Mouse (Mus musculus): Measurements from ENCODE around the gene Ms4a4a. TPM values are rescaled to one million over a fixed set of nuclear protein-coding genes. Genes with fewer than 3 reads are reported as not detected.
"Not testable (repeated sequence)": the region's sequence is repeated elsewhere in the genome, so short reads cannot be mapped to it uniquely, and the experiment has no call there.

Ms4a4a gene
- polyA plus RNA-seq (2015; fragmentation: Nextera tagmentation; extraction: Ambion mirVana): 5.0 and 8.1 TPM in 2 replicates

DNA sequence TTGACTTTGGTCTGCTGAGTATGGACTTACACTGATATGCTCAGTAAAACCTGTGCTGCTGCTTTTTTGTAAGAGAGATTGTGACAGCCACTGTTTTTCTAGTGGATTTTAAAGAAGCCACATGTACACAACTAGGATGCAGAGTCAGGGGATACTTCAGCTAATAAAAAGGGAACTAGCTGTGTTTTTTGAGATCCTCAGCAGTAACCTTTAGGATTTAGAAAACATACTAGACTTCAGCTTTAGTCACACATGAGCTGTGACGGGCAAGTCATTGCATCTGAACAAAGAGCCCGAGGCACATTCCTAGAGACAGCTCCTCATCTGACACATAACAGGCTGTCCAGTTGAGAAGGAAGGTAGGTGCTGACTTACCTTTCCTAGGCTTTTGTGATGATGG lies at the start of gene Ms4a4a:
TSS of gene Ms4a4a (plus strand) at position 251 of the 400 bp plus-strand sequence.
- no peak for DNase-seq (ENCODE audit: low spot score)

DNA sequence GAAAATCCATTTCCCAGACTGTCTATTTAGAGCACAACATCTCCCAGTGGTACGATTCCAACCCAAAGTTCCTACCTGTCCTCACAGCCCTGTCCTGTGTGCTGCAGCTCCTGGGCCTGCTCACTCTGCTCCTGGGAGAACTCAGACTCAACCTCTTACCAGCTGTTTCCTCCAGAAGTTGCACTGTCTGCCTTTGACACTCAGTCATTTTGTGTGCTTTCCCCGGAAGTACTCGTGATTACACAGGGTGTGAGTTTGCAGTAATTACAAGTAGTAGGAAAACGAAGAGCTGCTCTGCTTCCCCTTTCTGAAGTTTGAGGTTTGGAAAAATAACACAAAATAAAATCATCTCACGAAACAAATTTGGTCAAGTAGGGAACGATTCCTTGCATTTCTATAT lies 39.4 kb upstream of the Ms4a4a start, which contains the start of gene Ms4a7:
TSS of gene Ms4a7 (minus strand) at position 215 of the 400 bp plus-strand sequence.
- no peak for DNase-seq (ENCODE audit: low spot score)

DNA sequence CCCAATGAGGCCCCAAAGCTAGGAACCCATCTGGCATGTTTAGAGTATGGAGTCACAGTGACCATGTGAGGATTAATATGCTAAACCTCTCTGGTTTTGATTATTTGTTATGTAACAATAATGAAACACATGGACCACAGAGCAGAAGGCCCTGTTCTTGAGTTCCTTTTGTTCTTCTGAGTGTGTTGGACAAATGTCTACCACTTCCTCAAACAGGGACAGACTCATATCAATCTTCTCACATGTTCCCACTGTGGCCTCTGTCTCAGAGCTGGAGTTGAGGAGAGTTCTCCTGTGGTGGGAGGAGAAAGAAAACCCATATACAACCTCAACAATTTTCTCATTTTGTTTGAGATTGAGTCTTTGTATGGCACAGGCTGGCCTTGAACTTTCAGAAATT lies 32.2 kb upstream of the Ms4a4a start:
- DNase-seq (ENCODE audit: low spot score): no peak

DNA sequence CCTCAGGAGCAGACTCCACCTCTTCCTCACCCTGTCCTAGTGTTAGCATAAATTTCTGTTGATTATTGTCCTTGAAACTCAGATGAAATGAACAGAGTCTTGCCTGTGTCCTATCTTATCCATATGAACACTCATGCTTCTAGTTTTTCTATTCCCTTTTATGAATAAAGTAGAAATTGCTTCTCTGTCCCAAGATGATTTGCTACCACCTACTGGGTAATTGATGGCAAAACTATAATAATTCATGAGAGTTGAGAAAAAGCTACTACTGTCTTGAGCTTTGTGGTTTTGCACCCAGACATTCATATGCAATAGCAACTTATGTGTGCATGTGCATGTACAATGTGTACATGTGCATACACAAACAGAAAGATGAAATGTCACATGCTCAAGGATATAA lies 31.3 kb upstream of the Ms4a4a start:
- no peak for DNase-seq (ENCODE audit: low spot score)

DNA sequence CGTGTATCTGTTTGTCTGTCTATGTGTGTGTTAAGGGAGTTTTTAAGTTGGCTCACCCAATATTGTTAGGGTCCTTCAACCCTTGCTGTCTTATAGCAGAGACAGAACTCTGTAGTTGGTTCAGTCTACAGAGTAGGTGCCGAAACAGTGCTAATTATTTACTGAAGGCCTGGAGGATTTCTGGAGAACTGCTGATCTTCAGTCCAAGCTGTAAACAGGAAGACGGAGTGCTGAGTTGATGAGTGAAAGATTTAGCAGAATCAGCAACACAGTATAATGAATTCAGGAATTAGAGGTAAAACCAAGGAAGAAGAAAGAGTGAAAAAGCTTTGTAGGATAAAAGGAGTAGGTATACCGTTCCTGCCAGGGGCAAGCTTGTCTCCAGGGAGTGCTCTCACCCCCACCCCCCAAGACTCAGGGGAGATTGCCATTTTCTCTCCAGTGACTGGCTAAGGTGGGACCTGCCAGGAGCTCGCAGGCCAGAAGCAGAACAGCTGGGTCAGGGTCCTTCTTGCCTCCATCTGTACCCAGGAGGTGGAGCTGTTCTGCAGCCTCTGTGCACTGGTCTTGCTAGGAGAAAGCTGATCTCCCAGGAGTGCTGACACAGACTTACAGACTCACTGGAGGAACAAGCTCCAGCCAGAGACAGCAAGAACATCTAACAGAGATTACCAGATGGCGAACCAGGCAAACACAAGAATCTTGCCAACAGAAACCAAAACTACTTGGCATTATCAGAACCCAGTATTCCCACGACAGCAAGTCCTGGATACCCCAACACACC lies 25.4 kb upstream of the Ms4a4a start:
- DNase-seq (ENCODE audit: low spot score): peak; percentile 13

DNA sequence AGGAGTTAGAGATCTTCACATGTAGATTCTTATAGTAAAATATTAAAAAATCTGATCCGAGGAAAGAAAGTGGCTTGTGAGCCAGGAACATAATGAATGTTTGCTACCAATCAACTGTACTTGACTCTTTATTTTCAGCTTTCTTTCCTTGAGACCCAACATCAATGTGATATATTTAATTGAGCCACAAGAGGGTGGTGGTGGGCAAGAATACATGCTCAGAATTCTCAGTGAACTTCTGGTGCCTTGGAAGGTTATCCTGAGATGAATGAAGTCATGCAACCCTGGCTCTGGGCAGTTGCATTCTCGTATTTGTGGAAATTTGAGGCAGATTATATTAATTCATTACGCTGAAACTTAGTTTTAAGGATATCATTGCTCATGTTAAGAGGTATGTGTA lies 23.4 kb upstream of the Ms4a4a start:
- DNase-seq (ENCODE audit: low spot score): peak; percentile 41

DNA sequence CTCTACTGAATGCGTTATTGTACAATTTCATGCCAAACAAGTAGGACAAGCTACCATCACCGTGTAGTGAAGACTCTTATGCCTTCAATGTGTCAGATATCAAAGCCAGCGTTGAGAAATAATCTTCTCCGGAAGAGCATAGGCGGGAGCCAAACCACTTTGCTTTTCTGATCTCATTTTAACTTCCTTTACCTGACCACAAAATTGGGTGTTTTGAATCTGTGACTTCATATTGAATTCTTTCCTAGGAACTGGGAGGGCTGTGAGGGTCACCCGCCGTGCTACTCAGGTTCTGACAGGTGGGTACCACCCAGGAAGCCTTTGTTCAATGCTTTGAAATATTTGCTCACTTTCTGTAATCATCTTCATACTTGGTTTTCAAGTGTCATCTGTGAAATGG lies 19.6 kb upstream of the Ms4a4a start:
- DNase-seq (ENCODE audit: low spot score): peak; percentile 54

DNA sequence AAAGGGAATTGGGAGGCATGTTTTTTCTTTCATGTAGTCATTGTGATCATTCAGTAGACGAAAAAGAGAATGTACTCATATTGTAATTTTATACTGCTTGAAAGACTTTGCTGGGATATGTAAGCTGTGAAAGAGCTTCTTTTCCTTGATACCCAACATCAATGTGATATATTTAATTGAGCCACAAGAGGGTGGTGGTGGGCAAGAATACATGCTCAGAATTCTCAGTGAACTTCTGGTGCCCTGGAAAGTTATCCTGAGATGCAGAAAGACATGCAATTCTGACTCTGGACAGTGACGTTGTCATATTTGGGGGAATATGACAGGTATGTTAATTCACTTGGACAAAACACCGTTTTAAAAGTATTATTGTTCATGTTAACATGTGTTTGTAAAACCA lies 15.2 kb upstream of the Ms4a4a start:
- peak; percentile 40 for DNase-seq (ENCODE audit: low spot score)

DNA sequence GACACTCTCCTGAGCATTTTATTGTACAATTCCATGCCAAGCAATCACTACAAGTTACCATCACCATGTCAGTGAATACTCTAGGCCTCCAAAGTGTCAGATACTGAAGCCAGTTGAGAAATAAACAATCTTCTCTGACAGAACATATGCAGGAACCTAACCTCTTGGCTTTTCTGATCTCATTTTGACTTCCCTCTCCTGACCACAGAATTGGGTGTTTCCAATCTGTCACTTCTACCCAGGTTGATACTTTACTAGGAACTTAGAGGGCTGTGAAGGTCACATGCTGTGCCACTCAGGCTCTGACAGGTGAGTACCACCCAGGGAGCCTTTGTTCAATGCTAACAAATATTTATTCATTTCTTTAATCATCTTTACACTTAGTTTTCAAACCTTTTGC lies 13.3 kb upstream of the Ms4a4a start:
- no peak for DNase-seq (ENCODE audit: low spot score)

DNA sequence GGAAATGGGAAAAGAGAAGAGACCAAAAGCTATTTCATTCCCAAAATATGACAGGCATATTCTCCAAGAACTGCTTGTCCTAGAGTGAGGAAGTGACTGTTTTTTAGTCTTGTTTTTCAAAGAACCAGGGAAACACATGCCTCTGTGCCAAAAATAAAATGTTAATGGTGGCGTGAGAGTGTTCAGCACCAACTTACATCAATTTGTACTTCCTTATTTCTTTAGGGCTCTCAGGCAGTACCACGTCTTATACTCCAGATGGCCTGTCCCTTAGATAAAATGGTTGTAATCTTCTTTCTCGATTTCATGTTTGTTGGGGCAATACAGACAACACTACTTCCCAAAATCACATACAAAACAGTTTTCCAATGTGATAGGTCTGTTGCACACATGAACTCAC lies 7.0 kb upstream of the Ms4a4a start:
- no peak for DNase-seq (ENCODE audit: low spot score)

DNA sequence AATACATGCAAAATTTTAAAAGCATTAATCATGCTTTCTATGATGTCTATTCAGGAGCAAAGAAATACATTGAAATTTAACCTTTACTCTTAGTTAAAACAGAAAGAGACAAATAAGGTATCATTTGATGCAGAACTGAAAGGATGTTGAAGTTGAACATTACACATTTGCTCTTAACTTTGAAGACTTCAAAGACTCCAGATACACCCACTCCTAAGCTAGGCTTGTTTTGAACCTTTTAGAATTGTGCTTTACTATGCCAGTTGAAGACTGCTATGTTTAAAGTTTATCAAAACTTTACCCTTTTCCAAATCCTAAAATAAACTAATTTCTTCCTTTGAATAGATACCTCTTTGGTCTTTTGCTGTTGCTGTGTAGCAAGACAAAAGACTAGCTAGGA lies 4.1 kb upstream of the Ms4a4a start:
- no peak for DNase-seq (ENCODE audit: low spot score)

DNA sequence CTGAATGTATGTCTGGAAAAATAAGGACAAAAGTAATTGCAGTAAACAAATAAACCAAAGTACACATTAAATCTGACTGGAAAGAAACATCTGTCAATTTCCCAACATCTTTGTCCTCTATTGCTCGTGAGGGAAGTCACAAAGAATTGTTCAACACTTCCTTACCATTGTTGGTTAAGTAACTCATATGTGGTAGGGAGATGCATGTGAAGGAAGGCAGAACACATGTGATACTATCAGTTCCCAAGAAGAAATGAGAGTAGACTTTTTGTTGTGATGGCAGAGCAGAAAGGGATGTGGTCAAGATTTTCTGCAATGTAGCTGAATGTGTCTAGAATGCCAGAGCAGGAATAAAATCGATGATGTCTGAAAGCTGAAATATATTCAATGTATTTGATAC lies 1.1 kb downstream of the Ms4a4a start:
- DNase-seq (ENCODE audit: low spot score): no peak

DNA sequence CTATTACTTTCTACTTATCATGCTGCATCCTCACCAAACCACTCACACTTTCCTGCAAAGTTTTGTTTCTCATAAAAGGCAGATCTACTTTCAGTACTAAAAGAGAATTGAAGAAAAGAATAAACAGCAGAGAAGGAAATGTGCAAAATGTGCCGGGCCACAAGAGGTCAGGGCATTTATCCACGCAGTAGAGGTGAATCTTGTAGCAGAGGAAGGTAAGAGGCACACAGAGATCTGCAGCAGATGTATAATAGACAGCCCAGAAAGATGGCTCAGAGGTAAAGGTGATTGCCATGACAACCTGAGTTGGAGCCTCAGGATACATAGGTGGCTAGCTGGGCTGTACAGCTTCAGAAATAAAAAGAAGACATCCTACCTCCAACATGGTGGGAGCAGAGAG lies 11.8 kb downstream of the Ms4a4a start:
- no peak for DNase-seq (ENCODE audit: low spot score)

DNA sequence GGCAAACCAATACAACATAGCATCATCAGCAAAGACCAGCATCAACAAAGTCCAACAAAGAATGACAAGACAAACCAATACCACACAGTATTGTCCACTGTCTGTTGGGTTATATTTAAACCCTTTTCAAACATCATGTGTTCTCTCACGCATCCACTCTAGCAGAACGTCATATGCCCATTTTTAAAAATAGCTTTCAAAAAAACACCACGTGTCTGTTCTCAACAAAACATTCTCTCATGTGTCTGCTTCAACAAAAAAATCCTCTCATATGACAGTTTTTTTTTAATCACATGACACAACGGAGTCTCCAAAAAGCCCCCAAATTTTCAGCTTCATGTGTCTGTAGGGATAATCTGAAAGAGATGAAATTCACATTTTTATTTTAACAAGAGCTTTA lies 12.4 kb downstream of the Ms4a4a start:
- DNase-seq (ENCODE audit: low spot score): no peak

DNA sequence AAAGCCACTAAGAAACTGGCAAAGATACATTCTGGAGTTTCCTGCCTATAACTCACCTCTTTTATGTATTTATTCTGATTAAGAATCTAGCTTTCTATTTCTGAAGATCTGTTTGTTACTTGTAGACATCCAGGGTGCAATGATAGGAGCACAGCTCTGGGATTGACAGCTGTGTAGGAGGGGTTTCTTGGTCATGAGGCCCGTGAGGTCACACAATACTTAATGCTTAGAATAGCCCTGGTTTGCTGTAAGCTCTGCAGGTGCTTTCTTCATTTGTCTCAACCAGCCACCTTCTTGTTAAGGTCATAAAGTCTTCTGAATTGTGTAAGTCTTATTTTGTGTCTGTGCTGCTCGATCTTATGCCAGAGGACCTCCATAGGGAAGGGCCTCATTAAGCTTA lies 13.6 kb downstream of the Ms4a4a start:
- DNase-seq (ENCODE audit: low spot score): no peak

DNA sequence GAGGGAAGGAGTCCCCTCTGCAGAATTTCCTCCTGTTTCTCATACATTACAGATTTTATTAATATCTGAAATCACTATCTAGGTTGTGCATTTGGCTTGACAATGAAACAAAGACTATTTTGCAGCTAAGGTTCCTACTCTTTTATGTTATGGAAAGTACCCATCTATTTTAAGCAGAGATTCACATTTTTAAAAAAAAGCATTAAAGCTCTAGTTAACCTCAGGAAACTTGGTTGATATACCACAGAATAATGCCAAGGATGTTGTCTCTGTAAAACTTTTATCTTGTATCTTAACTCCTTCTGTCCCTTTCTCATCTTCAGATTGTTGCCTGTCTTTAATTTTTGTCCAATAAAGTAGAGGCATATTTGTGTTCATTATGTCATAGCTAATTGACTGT lies 20.4 kb downstream of the Ms4a4a start:
- DNase-seq (ENCODE audit: low spot score): no peak

DNA sequence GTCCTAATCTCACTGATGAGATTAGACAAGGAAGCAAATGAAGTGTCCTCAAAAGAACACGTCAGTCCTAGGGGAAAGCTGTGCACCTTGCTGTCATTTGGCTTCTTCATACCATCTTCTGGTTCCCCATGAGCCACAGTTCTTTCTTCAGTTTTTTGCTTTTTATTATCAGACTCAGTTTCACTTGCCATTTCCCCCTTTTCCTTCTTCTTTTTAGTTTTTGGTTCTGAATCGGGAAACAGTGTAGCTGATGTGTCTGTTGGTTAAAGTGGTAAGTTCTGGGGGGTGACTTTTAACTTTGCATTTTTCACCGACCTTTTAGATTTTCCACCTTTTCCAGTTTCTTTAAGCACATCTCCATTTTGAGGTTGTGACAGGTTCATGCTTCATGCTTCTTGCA lies 29.2 kb downstream of the Ms4a4a start, which contains the start of gene Ms4a4c:
TSS of gene Ms4a4c (plus strand) at position 244 of the 400 bp plus-strand sequence.
- no peak for DNase-seq (ENCODE audit: low spot score)

DNA sequence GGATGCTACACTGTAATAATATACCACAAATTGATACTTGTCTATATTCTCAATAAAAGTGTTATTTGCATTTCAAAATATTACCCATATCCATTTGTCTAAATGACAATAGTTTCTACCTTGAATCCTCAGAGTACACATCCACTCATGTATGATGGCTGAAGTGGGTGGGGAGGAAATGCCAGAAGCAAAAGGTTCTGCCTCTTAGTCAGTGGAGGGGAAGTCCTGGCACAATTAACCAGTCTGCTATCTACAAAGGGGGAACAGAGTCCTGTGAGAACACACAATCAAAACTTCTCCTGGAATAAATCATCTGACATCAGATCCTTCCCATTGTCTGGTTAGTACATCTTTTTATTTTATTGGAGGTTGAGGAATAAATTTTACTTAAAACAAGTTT lies 32.1 kb downstream of the Ms4a4a start:
- DNase-seq (ENCODE audit: low spot score): no peak

DNA sequence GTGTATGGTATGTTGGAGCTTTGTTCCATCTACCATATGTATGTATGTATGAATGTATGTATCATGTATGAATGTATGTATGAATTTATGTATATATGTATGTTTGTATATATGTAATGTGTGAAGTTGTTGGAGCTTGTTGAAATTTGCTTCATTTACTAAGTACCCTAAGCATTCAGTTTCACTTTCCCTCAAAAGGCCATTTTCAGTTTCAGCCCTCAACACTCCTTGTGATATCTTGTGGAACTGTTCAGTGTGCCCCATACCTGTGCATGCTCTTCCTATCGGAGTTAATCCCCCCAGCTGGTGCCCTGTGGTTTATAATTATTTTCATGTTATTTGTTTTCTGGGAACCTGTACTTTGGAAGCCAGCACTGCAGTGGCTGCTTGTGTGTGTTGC lies 33.3 kb downstream of the Ms4a4a start:
- no peak for DNase-seq (ENCODE audit: low spot score)

DNA sequence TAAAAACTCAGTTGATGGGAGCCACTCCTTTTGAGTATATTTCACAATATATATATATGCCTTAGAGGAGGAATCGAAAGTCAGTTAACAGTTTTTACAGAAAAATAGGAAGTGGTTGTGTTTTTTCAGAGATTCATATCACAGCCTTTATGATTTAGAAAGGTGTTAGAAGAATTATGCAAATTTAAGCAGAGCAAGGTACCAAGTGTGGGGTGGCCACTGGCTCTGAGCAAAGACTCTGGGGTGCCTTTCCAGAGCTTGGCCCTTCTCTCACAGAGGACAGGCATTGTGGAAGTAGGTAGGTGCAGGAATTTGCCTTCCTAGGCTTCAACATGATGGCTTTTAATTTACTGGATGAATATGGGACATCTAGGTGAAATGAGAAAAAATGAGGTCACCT lies 36.3 kb downstream of the Ms4a4a start:
- no peak for DNase-seq (ENCODE audit: low spot score)

DNA sequence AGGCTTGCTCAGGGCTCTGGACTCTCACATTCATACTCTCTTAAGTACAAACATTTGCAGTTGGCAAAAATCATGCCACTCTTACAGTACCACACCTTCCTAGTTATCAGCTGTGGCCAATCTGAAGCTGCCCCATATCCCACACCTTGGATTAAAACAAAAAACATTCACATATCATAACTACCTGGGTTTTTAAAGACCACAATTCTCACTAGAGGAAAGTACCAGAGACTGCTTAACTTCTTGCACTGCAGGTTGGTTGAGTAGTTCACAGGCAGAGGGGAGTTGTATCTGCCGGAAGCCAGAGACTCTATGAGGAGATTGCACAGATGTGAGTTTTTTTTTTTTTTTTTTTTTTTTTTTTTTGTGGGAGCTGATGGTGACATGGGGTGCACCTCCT lies 38.8 kb downstream of the Ms4a4a start:
- peak; percentile 42 for DNase-seq (ENCODE audit: low spot score)

DNA sequence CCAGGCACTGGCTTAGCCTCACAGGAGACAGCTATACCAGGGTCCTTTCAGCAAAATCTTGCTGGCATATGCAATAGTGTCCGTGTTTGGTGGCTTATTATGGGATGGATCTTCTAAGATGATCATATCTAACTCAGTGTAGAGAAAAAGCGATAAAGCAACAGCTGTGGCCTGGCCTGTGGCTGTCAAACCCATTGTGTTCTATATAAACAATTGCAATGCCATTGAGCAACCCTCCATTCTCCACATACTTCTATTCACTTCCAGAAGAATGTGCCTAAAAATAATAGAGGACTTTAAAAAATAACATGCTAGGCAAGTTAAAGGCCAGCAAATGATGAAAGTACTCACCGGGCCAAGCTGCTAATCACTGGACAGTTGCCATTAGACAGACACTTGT lies 40.3 kb downstream of the Ms4a4a start:
- DNase-seq (ENCODE audit: low spot score): no peak

DNA sequence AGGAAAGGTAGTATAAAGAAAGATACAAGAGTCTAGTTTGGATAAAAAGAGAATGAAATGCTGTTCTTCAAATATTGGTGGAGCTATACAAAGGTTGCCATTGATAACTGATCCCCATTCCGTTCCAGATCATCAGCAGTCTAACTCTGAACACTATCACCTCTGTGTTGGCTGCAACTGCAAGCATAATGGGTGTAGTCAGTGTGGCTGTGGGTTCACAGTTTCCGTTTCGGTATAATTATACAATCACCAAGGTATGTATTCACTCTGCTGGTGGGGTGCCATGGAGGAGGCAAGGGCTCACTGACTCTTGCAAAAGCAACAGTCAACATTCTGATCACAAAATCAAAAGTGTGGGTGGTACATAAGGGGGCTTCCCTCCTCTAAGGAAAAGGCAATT lies 43.5 kb downstream of the Ms4a4a start:
- DNase-seq (ENCODE audit: low spot score): not testable (repeated sequence)
